Mouse (Mus musculus): Measurements from ENCODE around the gene Wipf2. TPM values are rescaled to one million over a fixed set of nuclear protein-coding genes. Genes with fewer than 3 reads are reported as not detected.
"Not testable (repeated sequence)": the region's sequence is repeated elsewhere in the genome, so short reads cannot be mapped to it uniquely, and the experiment has no call there.

The Wipf2 gene
- 2.8 and 4.1 TPM in 2 replicates for polyA plus RNA-seq (2016; fragmentation: Nextera tagmentation; extraction: Ambion mirVana)

GRCm38 (mm10) chr11:98863028-98863750 lies at the start of gene Wipf2:
Gene Wipf2 (plus strand): TSS chr11:98863638.
- Histone ChIP-seq H3K9me3 (no peaks in the 10 kb centered on the region), H3K27me3 (ENCODE audit: insufficient read depth, poor library complexity, severe bottlenecking) (no peaks in the 10 kb centered on the region), H3K36me3 (peaks cover 23% of the 10 kb centered on the region), H3K4me1 (peaks cover 27% of the 10 kb centered on the region), H3K4me3 (peak within 1 kb of the TSS; percentile 92), H3K27ac (peak within 1 kb of the TSS; percentile 97)
- DNase-seq (ENCODE audit: low spot score), result peak; percentile 98
- 6% methylated on average over 41 of the region's 41 CpGs for WGBS

- Histone ChIP-seq H3K27me3 (ENCODE audit: insufficient read depth, poor library complexity, severe bottlenecking) (no peaks in the 10 kb centered on the region), H3K4me3 (no peak overlapping the region), H3K9me3 (no peaks in the 10 kb centered on the region), H3K27ac (no peak overlapping the region), H3K4me1 (no peaks in the 10 kb centered on the region), H3K36me3 (peaks cover 96% of the 10 kb centered on the region)
- 92% methylated on average over 1 of the region's 1 CpGs for WGBS
- DNase-seq (ENCODE audit: low spot score), result no peak
Observed at GRCm38 (mm10) chr11:98816706-98817239, 46.7 kb upstream of the Wipf2 start.

DNA sequence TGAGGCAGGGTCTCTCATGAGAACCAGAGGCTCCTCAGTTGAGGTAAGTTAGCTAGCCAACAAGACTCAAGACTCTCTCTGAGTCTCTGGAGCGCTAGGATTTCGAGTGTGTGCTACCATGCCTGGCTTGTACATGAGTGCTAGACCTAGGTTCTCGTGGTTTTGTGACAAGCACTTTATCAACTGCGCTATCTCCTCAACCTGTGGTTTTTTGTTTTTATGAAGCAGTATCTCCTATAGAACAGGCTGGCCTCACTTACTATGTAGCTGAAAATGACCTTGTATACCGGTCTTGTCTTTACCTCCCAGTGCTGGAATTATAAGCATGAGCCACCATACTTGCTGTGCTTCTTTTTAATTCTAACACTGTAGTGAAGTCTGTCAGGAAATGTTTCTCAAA lies 42.5 kb upstream of the Wipf2 start:
- no peaks in the 10 kb centered on the region for H3K27me3 ChIP-seq (ENCODE audit: insufficient read depth, poor library complexity, severe bottlenecking)
- peaks cover 97% of the 10 kb centered on the region for H3K36me3 ChIP-seq
- WGBS, result 91% methylated on average over 5 of the region's 5 CpGs
- no peak overlapping the region for H3K4me3 ChIP-seq
- no peak for DNase-seq (ENCODE audit: low spot score)
- H3K27ac ChIP-seq, result no peak overlapping the region
- no peaks in the 10 kb centered on the region for H3K9me3 ChIP-seq
- no peaks in the 10 kb centered on the region for H3K4me1 ChIP-seq

GRCm38 (mm10) chr11:98826071-98826470 lies 37.4 kb upstream of the Wipf2 start:
- WGBS, result 93% methylated on average over 2 of the region's 2 CpGs
- H3K9me3 ChIP-seq; H3K4me1 ChIP-seq; H3K27ac ChIP-seq; H3K4me3 ChIP-seq; H3K27me3 ChIP-seq (ENCODE audit: insufficient read depth, poor library complexity, severe bottlenecking); DNase-seq (ENCODE audit: low spot score): not testable (repeated sequence)
- peaks cover 99% of the 10 kb centered on the region for H3K36me3 ChIP-seq

- 80% methylated on average over 2 of the region's 2 CpGs for WGBS
- H3K4me1 ChIP-seq, result no peaks in the 10 kb centered on the region
- no peak overlapping the region for H3K27ac ChIP-seq
- H3K9me3 ChIP-seq, result no peaks in the 10 kb centered on the region
- DNase-seq (ENCODE audit: low spot score), result no peak
- H3K36me3 ChIP-seq, result peaks cover 99% of the 10 kb centered on the region
- H3K27me3 ChIP-seq (ENCODE audit: insufficient read depth, poor library complexity, severe bottlenecking), result no peaks in the 10 kb centered on the region
- no peak overlapping the region for H3K4me3 ChIP-seq
Observed at GRCm38 (mm10) chr11:98827877-98828276, 35.6 kb upstream of the Wipf2 start.

- WGBS, result 76% methylated on average over 12 of the region's 12 CpGs
- H3K4me1 ChIP-seq, result no peaks in the 10 kb centered on the region
- H3K27ac ChIP-seq, result no peak overlapping the region
- DNase-seq (ENCODE audit: low spot score), result no peak
- no peak overlapping the region for H3K4me3 ChIP-seq
- peaks cover 99% of the 10 kb centered on the region for H3K36me3 ChIP-seq
- no peaks in the 10 kb centered on the region for H3K9me3 ChIP-seq
- no peaks in the 10 kb centered on the region for H3K27me3 ChIP-seq (ENCODE audit: insufficient read depth, poor library complexity, severe bottlenecking)
Observed at GRCm38 (mm10) chr11:98829091-98829775, 34.2 kb upstream of the Wipf2 start.

- DNase-seq (ENCODE audit: low spot score), result no peak
- Histone ChIP-seq H3K27ac (no peak overlapping the region), H3K4me3 (no peak overlapping the region), H3K4me1 (no peaks in the 10 kb centered on the region), H3K9me3 (no peaks in the 10 kb centered on the region), H3K36me3 (peaks cover 99% of the 10 kb centered on the region), H3K27me3 (ENCODE audit: insufficient read depth, poor library complexity, severe bottlenecking) (no peaks in the 10 kb centered on the region)
- WGBS, result 78% methylated on average over 4 of the region's 4 CpGs
Observed at GRCm38 (mm10) chr11:98829875-98830274, 33.6 kb upstream of the Wipf2 start.

DNA sequence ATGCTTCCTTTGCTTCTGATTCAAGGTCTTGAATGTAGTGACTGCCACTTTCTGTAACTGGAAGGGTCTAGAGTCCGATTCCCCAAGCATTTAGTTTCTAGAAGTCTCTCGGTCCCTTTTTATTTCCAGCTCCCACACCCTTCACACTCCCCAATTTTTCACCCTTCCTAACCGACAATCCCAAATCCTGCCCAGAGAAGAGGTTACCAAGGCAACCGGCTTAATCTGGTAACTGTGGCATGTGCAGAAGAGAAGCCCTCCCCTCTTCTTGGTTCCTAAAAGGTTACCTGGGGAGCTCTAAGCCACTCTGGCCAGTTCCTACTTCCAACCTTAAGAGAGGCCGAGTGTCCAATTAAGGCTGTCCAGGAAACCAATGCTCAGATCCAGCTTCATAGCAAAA lies 28.1 kb upstream of the Wipf2 start:
- Histone ChIP-seq H3K27ac (no peak overlapping the region), H3K4me3 (no peak overlapping the region), H3K4me1 (peaks cover 32% of the 10 kb centered on the region), H3K9me3 (no peaks in the 10 kb centered on the region), H3K27me3 (ENCODE audit: insufficient read depth, poor library complexity, severe bottlenecking) (peaks cover 31% of the 10 kb centered on the region), H3K36me3 (peaks cover 47% of the 10 kb centered on the region)
- no peak for DNase-seq (ENCODE audit: low spot score)
- WGBS, result 43% methylated on average over 5 of the region's 5 CpGs

- H3K4me3 ChIP-seq, result no peak overlapping the region
- 58% methylated on average over 3 of the region's 3 CpGs for WGBS
- no peak for DNase-seq (ENCODE audit: low spot score)
Observed at GRCm38 (mm10) chr11:98835725-98836124, 27.7 kb upstream of the Wipf2 start.

DNA sequence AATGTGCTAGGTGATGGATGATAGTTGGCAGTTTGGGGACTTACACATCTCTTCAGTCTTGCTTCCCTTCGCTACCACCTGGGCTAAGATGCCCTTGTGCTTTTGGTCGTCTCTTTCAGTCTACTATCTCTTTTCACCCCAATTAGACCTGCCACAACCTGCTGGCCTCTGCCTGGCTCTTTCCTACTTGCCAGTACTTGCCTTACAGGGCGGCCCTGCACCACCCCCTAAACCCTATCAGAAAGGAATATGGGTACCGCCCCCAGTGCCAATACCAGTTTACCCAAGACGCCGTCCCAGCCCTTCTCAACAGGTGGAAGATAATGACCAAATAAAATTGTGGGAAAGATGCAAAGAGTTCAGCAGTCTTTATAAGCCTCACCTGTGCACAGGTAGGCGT lies 27.3 kb upstream of the Wipf2 start:
- no peaks in the 10 kb centered on the region for H3K9me3 ChIP-seq
- H3K27me3 ChIP-seq (ENCODE audit: insufficient read depth, poor library complexity, severe bottlenecking), result peaks cover 31% of the 10 kb centered on the region
- H3K4me1 ChIP-seq, result peaks cover 32% of the 10 kb centered on the region
- peak overlapping the region; percentile 76 for H3K4me3 ChIP-seq
- WGBS, result 27% methylated on average over 7 of the region's 7 CpGs
- H3K36me3 ChIP-seq, result peaks cover 39% of the 10 kb centered on the region
- no peak for DNase-seq (ENCODE audit: low spot score)
- no peak overlapping the region for H3K27ac ChIP-seq

More at GRCm38 (mm10) chr11:98835725-98836124, 27.7 kb upstream of the Wipf2 start:
- peaks cover 32% of the 10 kb centered on the region for H3K4me1 ChIP-seq
- no peaks in the 10 kb centered on the region for H3K9me3 ChIP-seq
- peaks cover 31% of the 10 kb centered on the region for H3K27me3 ChIP-seq (ENCODE audit: insufficient read depth, poor library complexity, severe bottlenecking)
- no peak overlapping the region for H3K27ac ChIP-seq
- peaks cover 43% of the 10 kb centered on the region for H3K36me3 ChIP-seq

- H3K36me3 ChIP-seq, result peaks cover 33% of the 10 kb centered on the region
- under 1% methylated on average over 45 of the region's 48 CpGs for WGBS
- H3K4me3 ChIP-seq, result peak within 1 kb of the TSS; percentile 76
- peak; percentile 93 for DNase-seq (ENCODE audit: low spot score)
- H3K4me1 ChIP-seq, result peaks cover 32% of the 10 kb centered on the region
- peak within 1 kb of the TSS; percentile 83 for H3K27ac ChIP-seq
- H3K9me3 ChIP-seq, result no peaks in the 10 kb centered on the region
- H3K27me3 ChIP-seq (ENCODE audit: insufficient read depth, poor library complexity, severe bottlenecking), result peaks cover 31% of the 10 kb centered on the region
Observed at GRCm38 (mm10) chr11:98836651-98837141, 26.7 kb upstream of the Wipf2 start, which contains the start of gene Rapgefl1. Gene Rapgefl1 (plus strand): TSS chr11:98836785.

- peak overlapping the region; percentile 76 for H3K4me3 ChIP-seq
- H3K9me3 ChIP-seq, result no peaks in the 10 kb centered on the region
- under 1% methylated on average over 29 of the region's 29 CpGs for WGBS
- peaks cover 31% of the 10 kb centered on the region for H3K27me3 ChIP-seq (ENCODE audit: insufficient read depth, poor library complexity, severe bottlenecking)
- peaks cover 32% of the 10 kb centered on the region for H3K4me1 ChIP-seq
- no peak for DNase-seq (ENCODE audit: low spot score)
- peak overlapping the region; percentile 83 for H3K27ac ChIP-seq
- peaks cover 28% of the 10 kb centered on the region for H3K36me3 ChIP-seq
Observed at GRCm38 (mm10) chr11:98837231-98837704, 26.2 kb upstream of the Wipf2 start.

- no peaks in the 10 kb centered on the region for H3K9me3 ChIP-seq
- DNase-seq (ENCODE audit: low spot score), result no peak
- no peak overlapping the region for H3K27ac ChIP-seq
- H3K36me3 ChIP-seq, result peaks cover 21% of the 10 kb centered on the region
- 45% methylated on average over 11 of the region's 11 CpGs for WGBS
- peaks cover 31% of the 10 kb centered on the region for H3K27me3 ChIP-seq (ENCODE audit: insufficient read depth, poor library complexity, severe bottlenecking)
- H3K4me3 ChIP-seq, result peak overlapping the region; percentile 76; the same call in 1 of the 2 replicates
- H3K4me1 ChIP-seq, result peaks cover 32% of the 10 kb centered on the region
Observed at GRCm38 (mm10) chr11:98837917-98838316, 25.5 kb upstream of the Wipf2 start.

Data from heart, embryonic 10.5 days (tissue).